Mouse (Mus musculus): ENCODE measurements around the gene Ap3d1. TPM values are rescaled to one million over a fixed set of nuclear protein-coding genes. Genes with fewer than 3 reads are reported as not detected.
A peak's percentile ranks its signal among the peaks of the same experiment; 100 is the strongest.

Ap3d1 gene
- polyA plus RNA-seq, 1 experiment from 2014 or later = 101 TPM

DNA sequence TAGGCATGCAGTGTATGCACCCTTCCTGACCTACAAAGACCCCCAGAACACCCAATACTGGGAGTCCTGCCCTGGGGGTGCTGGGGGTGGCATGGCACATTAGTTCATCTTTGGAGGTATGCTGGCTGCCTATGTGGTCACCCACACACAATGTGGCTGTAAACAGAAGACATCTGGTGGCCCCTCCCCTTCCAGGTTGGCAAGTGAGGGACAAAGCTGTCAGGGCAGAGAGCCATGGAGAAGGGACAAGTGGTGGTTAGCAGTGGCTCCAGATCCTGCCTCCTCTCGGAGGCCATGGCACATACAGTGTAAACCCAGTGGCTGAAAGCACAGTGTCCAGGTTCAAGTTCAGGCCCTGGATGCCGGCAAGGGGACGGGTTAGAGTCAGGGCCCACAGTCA, 55.4 kb downstream of the Ap3d1 start:
- Histone ChIP-seq H3K9me3 (no peaks in the 10 kb centered on the region), H3K4me1 (replicated peaks) (no peaks in the 10 kb centered on the region), H3K4me2 (no peak overlapping the region), H3K36me3 (peaks cover 85% of the 10 kb centered on the region), H3K9ac (no peak overlapping the region), H3K27ac (no peak overlapping the region), H3K27me3 (no peaks in the 10 kb centered on the region), H3K4me3 (no peak overlapping the region)
- 98% methylated on average over 3 of the region's 3 CpGs for WGBS
- no peak for ATAC-seq (ENCODE audit: low FRiP score)

DNA sequence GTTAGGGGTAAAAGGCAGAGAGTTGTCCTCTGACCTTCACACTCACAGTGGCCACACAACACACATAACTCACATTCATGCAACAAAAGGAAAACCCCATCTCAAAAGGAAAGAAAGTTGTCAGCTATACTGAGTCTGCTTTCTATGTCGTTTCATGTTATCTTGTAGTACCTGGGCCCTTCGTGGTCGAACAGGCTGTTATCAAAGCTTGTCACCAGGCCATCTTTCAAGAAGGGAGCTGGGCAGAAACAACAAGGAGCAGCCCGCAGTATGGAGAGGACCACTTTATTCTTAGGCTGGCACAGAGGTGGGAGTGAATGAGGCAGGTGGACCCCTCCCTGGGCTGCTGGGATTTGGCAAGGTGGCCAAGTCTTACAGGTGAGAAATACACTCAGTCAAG, 57.1 kb downstream of the Ap3d1 start:
- ATAC-seq (ENCODE audit: low FRiP score) = no peak
- 91% methylated on average over 4 of the region's 4 CpGs for WGBS
- Histone ChIP-seq H3K4me2 (no peak overlapping the region), H3K9me3 (no peaks in the 10 kb centered on the region), H3K9ac (no peak overlapping the region), H3K4me1 (replicated peaks) (peaks cover under 1% of the 10 kb centered on the region; the same call in 1 of the 2 replicates), H3K36me3 (peaks cover 69% of the 10 kb centered on the region), H3K27ac (no peak overlapping the region), H3K4me3 (no peak overlapping the region), H3K27me3 (no peaks in the 10 kb centered on the region)

DNA sequence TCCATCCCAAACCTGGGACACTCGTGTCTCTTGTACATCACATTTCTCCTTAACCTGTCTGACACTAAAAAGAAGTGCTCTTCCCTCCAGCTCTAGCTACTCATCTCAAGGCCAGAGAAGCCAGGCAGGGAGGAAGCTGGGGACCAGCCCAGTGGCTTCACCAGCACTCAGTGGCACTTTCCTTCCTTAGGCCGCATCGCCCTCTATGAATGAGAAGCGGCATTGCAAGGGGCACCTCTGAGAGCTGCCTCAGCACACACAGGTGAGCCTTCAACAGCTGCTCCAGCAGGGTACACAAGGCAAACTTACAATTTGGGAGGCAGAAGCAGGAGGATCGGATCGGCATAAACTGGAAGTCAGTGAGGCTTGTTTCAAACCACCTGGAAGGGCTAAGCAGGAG, 57.9 kb downstream of the Ap3d1 start:
- 57% methylated on average over 6 of the region's 6 CpGs for WGBS
- Histone ChIP-seq H3K4me1 (replicated peaks) (peaks cover 8% of the 10 kb centered on the region), H3K4me2 (no peak overlapping the region), H3K27me3 (no peaks in the 10 kb centered on the region), H3K4me3 (no peak overlapping the region), H3K9ac (no peak overlapping the region), H3K27ac (no peak overlapping the region), H3K36me3 (peaks cover 61% of the 10 kb centered on the region), H3K9me3 (no peaks in the 10 kb centered on the region)
- ATAC-seq (ENCODE audit: low FRiP score) = no peak

DNA sequence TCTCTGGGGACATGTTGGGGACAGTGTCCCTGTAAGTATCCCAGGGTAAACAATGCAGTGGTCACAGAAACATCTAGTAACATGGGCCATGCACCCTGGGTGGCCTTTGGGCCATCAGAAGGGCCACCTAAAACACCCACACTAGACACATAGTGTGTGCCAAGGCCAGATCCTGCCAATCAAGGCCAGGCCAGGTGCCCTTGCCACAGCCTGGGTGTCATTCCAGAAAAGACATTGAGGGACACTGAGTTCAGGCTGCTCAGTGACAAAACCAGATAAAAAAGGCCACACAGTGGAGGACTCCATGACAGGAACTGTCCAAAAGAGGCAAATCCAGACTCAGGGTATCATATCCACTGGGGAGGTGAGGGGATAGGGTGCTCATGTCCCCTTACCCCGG, 58.4 kb downstream of the Ap3d1 start:
- no peak for ATAC-seq (ENCODE audit: low FRiP score)
- no peak overlapping the region for H3K27ac ChIP-seq
- 100% methylated on average over 1 of the region's 1 CpGs for WGBS

DNA sequence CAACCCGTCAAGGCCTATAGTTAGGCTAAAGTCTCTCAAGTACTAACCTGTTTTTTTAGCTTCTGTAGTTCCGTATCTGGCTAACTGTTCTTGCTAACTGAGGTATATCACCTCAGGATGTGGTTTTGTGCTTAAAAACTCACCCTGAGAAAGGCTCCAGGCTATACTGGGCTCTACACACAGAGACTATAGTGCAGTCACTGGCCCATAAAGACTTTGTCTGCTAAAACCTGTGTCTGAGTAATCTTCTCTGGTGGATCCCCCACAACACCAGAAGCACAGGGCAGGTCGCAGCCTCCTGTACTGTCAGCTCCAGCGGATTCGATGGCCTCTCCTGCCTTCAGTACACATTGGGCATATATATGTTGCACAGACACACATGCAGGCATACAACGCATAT, 60.1 kb downstream of the Ap3d1 start:
- WGBS = 98% methylated on average over 6 of the region's 6 CpGs
- H3K36me3 ChIP-seq = peaks cover 40% of the 10 kb centered on the region
- H3K9me3 ChIP-seq = no peaks in the 10 kb centered on the region
- no peaks in the 10 kb centered on the region for H3K27me3 ChIP-seq
- H3K9ac ChIP-seq = no peak overlapping the region
- no peak overlapping the region for H3K4me2 ChIP-seq
- no peak for ATAC-seq (ENCODE audit: low FRiP score)
- no peak overlapping the region for H3K4me3 ChIP-seq
- no peak overlapping the region for H3K27ac ChIP-seq
- H3K4me1 ChIP-seq (replicated peaks) = peaks cover 30% of the 10 kb centered on the region

More for the DNA sequence above, 58.4 kb downstream of the Ap3d1 start:
- H3K4me2 ChIP-seq = no peak overlapping the region
- H3K9ac ChIP-seq = no peak overlapping the region
- H3K4me3 ChIP-seq = no peak overlapping the region
- no peaks in the 10 kb centered on the region for H3K27me3 ChIP-seq
- peaks cover 13% of the 10 kb centered on the region for H3K4me1 ChIP-seq (replicated peaks)
- H3K9me3 ChIP-seq = no peaks in the 10 kb centered on the region
- H3K36me3 ChIP-seq = peaks cover 56% of the 10 kb centered on the region

DNA sequence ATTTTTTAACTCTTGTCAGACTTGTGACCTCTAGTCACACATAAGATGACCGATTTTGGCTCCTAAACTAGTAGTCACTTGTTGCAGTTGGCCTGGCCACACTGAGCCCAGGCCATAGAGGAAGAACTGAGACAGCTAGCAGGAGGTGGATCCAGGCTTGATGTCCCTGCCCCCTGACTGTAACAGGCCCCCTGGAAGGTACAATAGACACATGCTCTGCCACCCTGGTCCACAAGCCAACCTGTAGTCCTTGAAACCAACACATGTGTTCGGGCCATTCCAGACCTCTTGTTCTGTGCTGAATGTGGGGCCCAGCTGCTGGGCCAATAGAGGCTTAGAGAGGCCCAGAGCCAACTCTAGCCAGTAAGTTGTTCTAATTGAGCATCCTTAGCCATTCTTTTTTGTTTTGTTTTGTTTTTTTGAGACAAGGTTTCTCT, 61.8 kb downstream of the Ap3d1 start:
- no peak overlapping the region for H3K4me2 ChIP-seq
- no peak overlapping the region for H3K27ac ChIP-seq
- 89% methylated on average over 2 of the region's 2 CpGs for WGBS
- H3K4me3 ChIP-seq = no peak overlapping the region
- H3K36me3 ChIP-seq = peaks cover 23% of the 10 kb centered on the region
- H3K9ac ChIP-seq = 0 out of 2 replicates have a peak overlapping the region, but pooled peaks have one; percentile 13
- H3K4me1 ChIP-seq (replicated peaks) = peaks cover 35% of the 10 kb centered on the region
- no peaks in the 10 kb centered on the region for H3K9me3 ChIP-seq
- no peak for ATAC-seq (ENCODE audit: low FRiP score)
- no peaks in the 10 kb centered on the region for H3K27me3 ChIP-seq

DNA sequence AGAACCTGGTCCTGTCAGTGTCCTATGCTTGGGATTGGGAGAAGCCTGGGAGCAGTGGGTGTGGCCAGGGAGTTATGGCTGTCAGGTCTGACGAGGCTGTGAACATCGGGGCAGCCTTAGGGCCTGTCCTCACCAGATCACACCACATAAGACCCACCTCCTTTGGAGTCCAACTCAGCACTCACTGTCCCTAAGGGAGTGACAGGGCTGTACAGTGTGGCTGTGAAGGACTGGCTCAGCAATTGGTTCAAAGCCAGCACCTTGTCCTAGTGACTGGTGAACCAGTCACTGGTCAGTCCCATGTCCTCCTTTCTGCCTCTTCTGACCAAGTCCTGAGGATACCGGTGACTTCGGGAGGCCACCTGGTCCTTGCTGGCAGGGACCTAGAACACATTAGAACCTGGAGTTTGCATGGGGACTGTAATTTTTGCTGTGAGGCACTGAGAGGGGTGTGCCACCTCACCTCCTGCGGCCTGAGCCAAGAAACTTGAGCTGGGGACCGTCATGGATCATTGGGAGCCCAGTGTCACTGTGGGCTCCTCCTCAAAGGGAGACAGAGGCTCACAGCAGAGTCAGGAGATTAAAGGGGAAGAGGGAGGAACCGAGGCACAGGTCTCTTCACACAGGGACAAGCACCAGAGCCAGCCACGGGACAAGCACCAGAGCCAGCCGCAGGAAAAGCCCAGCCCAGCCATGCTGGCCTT, 62.4 kb downstream of the Ap3d1 start:
- peak overlapping the region; percentile 98 for H3K27ac ChIP-seq

DNA sequence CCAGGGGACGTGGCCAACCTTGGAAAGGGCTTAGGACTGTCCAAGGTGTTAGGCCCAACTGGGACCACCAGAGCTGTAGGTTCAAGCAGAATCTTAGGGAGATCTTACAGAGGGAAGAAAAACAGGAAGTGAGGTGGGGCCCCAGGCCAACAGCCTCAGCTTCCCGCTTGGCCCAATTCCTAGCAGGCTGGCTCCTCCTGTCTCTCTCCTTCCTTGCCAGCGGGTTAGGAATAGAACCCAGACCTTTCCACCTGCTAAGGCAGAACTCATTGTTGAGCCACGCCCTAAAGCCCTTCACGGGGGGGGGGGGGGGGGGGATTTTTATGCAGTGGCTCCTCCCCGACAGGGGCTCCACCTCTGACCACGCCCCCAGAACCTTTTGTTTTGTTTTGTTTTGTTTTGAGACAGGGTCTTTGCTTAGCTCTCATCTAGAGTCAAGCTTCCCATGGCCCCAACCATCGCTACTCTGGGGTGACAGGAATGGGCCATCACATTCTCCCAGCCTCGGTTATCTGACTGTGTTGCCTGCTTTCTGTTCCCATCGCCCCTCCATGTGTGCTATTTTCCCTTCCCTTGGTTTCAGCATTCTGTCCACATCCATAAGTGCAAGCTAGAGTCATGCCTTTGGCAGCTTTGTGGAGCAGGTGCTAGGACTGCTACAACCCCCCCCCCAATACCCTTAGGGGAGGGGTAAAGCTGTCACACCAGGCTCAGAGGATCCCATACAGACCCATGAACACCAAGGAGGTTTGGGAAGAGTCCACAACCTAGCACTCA, 63.3 kb downstream of the Ap3d1 start:
- Histone ChIP-seq H3K27me3 (no peaks in the 10 kb centered on the region), H3K9ac (peak overlapping the region; percentile 80; the same call in 1 of the 2 replicates), H3K4me2 (peak overlapping the region; percentile 98; the same call in 1 of the 2 replicates), H3K36me3 (peaks cover 11% of the 10 kb centered on the region), H3K4me1 (replicated peaks) (peaks cover 50% of the 10 kb centered on the region), H3K27ac (peak overlapping the region; percentile 98), H3K4me3 (no peak overlapping the region), H3K9me3 (no peaks in the 10 kb centered on the region)
- no peak for ATAC-seq (ENCODE audit: low FRiP score)
- 51% methylated on average over 8 of the region's 10 CpGs for WGBS

More for the DNA sequence above, 62.4 kb downstream of the Ap3d1 start:
- H3K36me3 ChIP-seq = peaks cover 17% of the 10 kb centered on the region
- no peak overlapping the region for H3K4me3 ChIP-seq
- no peak overlapping the region for H3K4me2 ChIP-seq
- ATAC-seq (ENCODE audit: low FRiP score) = no peak
- H3K9me3 ChIP-seq = no peaks in the 10 kb centered on the region
- WGBS = 68% methylated on average over 9 of the region's 9 CpGs
- no peaks in the 10 kb centered on the region for H3K27me3 ChIP-seq
- peaks cover 40% of the 10 kb centered on the region for H3K4me1 ChIP-seq (replicated peaks)
- H3K9ac ChIP-seq = 0 out of 2 replicates have a peak overlapping the region, but pooled peaks have one; percentile 13

DNA sequence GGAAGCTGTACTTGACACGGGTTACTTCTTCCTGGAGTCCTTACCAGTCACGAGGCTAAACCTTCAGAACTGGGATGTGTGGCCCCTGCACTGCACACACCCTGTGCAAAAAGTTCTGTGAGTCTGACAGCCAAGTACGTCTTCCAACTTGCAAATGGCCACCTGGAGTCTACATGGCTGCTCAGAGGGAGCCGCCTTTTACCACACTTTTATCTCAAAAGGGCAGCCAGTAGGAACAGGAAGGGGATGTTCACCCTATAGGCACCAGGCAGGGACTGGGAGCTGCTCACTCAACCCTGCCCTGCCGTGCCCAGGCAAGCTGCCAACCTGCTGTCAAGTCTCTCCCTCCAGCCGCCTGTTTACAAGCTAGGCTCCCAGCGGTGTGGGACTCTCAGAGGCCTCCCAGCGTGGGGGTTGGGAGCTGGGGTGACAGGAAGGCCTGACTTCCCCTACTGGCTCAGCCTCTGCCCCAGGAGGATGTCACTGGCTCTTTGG, 64.1 kb downstream of the Ap3d1 start, which contains the start of gene Mknk2:
Gene Mknk2 (minus strand): TSS at position 171 of the 495 bp plus-strand sequence.
- H3K27me3 ChIP-seq = no peaks in the 10 kb centered on the region
- 25% methylated on average over 8 of the region's 8 CpGs for WGBS
- peaks cover 58% of the 10 kb centered on the region for H3K4me1 ChIP-seq (replicated peaks)
- H3K9ac ChIP-seq = peak within 1 kb of the TSS; percentile 80
- no peaks in the 10 kb centered on the region for H3K9me3 ChIP-seq
- peak within 1 kb of the TSS; percentile 98 for H3K27ac ChIP-seq
- H3K36me3 ChIP-seq = peaks cover 3% of the 10 kb centered on the region
- H3K4me2 ChIP-seq = peak within 1 kb of the TSS; percentile 98
- no peak for ATAC-seq (ENCODE audit: low FRiP score)
- peak within 1 kb of the TSS; percentile 90 for H3K4me3 ChIP-seq

DNA sequence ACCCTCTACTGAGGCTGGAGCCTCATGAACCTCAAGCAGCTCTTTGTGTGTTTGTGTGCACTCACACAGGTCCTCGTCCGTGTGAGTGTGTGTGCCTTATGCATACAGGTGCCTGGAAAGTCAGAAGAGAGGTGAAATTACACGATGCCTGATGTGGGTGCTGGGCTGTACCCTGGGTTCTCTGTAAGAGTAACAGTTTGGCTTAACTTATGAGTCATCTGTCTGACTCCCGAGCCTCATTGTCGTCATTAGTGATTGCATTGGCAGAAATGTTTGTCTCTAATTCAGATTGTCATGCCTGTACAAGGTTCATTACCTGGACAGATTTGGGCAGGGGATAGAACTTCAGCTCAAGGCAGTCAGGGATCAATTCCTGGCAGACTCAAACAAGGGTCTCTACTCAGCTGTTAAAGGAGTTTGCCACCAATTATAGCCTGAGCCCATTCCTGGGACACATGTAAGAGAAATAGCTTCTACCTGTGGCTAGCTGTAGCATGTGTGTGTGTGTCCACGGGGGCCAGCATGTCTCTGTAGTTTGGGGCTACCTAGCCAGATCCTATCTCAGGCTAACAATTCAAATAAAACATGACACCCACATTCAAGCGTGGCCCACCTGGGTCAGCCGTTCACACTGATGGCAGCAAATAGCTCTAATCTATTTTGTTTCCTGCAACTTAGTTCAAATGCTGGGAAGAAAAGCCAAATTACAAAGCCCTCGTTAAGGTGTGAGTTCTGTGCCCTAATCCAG, 64.8 kb downstream of the Ap3d1 start:
- no peaks in the 10 kb centered on the region; the same call in 1 of the 2 replicates for H3K36me3 ChIP-seq
- 50% methylated on average over 9 of the region's 9 CpGs for WGBS
- peak overlapping the region; percentile 98 for H3K4me2 ChIP-seq
- H3K27me3 ChIP-seq = no peaks in the 10 kb centered on the region
- no peak for ATAC-seq (ENCODE audit: low FRiP score)
- H3K27ac ChIP-seq = peak overlapping the region; percentile 98
- H3K9me3 ChIP-seq = no peaks in the 10 kb centered on the region
- H3K4me1 ChIP-seq (replicated peaks) = peaks cover 64% of the 10 kb centered on the region
- H3K9ac ChIP-seq = peak overlapping the region; percentile 80
- H3K4me3 ChIP-seq = peak overlapping the region; percentile 90

DNA sequence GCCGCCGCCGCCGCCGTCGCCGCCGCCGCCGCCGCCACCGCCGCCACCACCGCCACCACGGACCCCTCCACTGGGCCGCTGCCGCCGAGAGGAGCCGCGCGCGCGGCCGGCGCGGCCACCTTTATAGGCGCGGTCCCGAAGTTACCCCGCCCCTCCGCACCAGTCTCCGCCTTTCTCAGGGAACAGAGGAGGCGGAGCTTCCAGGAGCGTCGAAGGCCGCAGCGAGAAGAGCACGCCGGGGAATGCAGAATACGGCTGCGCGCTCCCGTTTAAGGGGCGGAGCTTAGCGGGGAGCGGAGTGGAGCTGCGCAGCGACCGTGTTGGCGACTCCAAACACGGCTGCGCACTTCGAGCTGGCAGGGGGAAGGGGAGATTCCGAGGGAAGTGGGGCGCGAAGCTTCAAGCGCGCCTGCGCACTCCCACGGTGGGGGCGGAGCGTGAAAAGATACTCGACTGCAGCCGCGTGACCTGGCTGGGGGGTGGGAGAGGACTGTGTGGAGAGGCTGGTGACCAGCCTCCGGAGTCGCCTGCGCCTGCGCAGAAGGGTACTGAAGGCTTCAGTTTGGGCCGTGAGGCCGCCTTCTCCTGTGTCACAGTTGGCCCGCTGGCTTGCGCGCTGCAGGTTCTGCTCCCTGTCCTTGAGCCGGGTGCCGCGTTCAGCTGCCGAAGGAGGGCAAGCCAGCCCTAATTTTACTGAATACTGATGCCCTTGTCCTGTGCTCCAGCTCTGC, 65.7 kb downstream of the Ap3d1 start:
- H3K9ac ChIP-seq = peak overlapping the region; percentile 99
- peak; percentile 91 for ATAC-seq (ENCODE audit: low FRiP score)
- no peaks in the 10 kb centered on the region for H3K27me3 ChIP-seq
- H3K4me1 ChIP-seq (replicated peaks) = peaks cover 74% of the 10 kb centered on the region
- H3K27ac ChIP-seq = peak overlapping the region; percentile 98
- H3K4me2 ChIP-seq = peak overlapping the region; percentile 98
- H3K9me3 ChIP-seq = no peaks in the 10 kb centered on the region
- peak overlapping the region; percentile 90 for H3K4me3 ChIP-seq
- WGBS = under 1% methylated on average over 50 of the region's 78 CpGs
- peaks cover 8% of the 10 kb centered on the region for H3K36me3 ChIP-seq

Measured in hindbrain, embryonic 13.5 days (tissue).